Mouse (Mus musculus): ENCODE results near the gene Praf2. TPM values are rescaled to one million over a fixed set of nuclear protein-coding genes. Genes with fewer than 3 reads are reported as not detected.
"Not testable (repeated sequence)": the region's sequence is repeated elsewhere in the genome, so short reads cannot be mapped to it uniquely, and the experiment has no call there.

The Praf2 gene
- polyA plus RNA-seq, 1 experiment: 26.0 TPM

DNA sequence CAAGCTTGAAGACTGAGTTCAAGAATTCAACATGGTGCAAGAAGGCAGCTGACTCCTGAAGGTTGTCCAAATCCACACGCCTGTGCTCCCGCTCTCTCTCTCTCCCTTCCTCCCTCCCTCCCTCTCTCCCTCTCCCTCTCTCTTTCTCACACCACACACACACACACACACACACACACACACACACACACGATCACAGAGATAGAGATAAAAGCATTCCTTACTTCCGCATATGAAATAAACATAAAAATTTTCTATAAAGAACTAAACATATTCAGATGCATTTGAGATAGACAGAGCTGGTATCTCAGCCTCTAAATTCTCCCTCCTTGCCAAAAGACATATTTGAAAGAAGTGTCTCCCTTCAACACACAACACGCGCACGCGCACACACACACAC is 17.2 kb downstream of the Praf2 start:
- TF ChIP-seq POLR2A (IDR thresholded peaks at IDR 0.05; ENCODE audit: low read depth, low read length): no peak
- TF ChIP-seq CTCF (IDR thresholded peaks at IDR 0.05; ENCODE audit: extremely low read depth, insufficient read depth, insufficient read length, insufficient replicate concordance): no peak
- peaks cover 1% of the 10 kb centered on the region; the same call in 1 of the 2 replicates for H3K27me3 ChIP-seq (ENCODE audit: control insufficient read depth, insufficient read depth, low read length)
- 89% methylated on average over 8 of the region's 8 CpGs for WGBS
- peaks cover under 1% of the 10 kb centered on the region; the same call in 1 of the 2 replicates for H3K4me1 ChIP-seq (ENCODE audit: control insufficient read depth, insufficient read depth, insufficient read length)
- H3K4me3 ChIP-seq (ENCODE audit: extremely low read depth, insufficient read depth, insufficient read length): no peak overlapping the region
- no peaks in the 10 kb centered on the region for H3K36me3 ChIP-seq (ENCODE audit: control insufficient read depth, insufficient read depth, low read length)
- no peak overlapping the region for H3K27ac ChIP-seq (ENCODE audit: insufficient read depth, low read length)
- no peak for DNase-seq (ENCODE audit: low read depth in 1 of 2, low spot score in 2 of 2)

DNA sequence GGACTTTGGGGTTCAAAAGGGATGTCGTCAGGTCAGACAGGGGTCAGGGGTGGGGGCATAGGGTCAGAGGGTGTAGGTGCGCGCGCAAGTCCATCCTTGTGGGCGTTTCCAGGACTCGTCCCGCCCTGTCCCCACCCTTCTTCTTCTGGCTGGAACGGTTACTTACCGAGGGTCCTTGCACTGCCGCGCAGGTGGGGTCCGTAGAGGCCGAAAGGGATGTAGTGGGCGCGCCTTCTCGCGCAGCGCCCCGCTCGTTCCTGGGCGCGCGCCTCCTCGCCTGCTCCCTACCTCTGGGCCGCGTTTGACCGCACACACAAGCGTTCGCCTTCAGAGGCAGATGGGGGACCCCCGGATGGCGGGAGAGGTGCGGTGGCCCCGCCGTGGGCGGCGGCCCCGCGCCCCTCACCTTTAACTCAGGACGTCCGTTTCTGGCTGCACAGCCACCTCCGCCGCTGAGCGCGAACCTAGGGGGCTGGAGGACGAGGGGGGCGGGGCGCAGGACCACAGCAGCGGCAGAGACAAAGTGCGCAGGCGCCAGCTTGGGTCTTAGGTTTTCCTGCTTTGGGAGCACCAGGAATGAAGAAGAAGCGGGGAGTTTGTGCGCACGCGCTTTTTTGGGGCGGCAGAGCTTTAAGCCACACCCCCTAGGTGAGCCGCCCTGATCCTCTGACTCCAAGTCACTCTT is 22.3 kb downstream of the Praf2 start, which contains the start of gene Ccdc120:
TSS of gene Ccdc120 (minus strand) at position 474 of the 685 bp plus-strand sequence.
- peak within 1 kb of the TSS; percentile 44; the same call in 1 of the 2 replicates for H3K4me3 ChIP-seq (ENCODE audit: extremely low read depth, insufficient read depth, insufficient read length)
- H3K36me3 ChIP-seq (ENCODE audit: control insufficient read depth, insufficient read depth, low read length): no peaks in the 10 kb centered on the region
- TF ChIP-seq POLR2A (IDR thresholded peaks at IDR 0.05; ENCODE audit: low read depth, low read length) (no peak), CTCF (IDR thresholded peaks at IDR 0.05; ENCODE audit: extremely low read depth, insufficient read depth, insufficient read length, insufficient replicate concordance) (no peak)
- peaks cover 2% of the 10 kb centered on the region; the same call in 1 of the 2 replicates for H3K27me3 ChIP-seq (ENCODE audit: control insufficient read depth, insufficient read depth, low read length)
- WGBS: 23% methylated on average over 56 of the region's 56 CpGs
- H3K27ac ChIP-seq (ENCODE audit: insufficient read depth, low read length): no peak within 1 kb of the TSS
- H3K4me1 ChIP-seq (ENCODE audit: control insufficient read depth, insufficient read depth, insufficient read length): peaks cover 3% of the 10 kb centered on the region
- no peak for DNase-seq (ENCODE audit: low read depth in 1 of 2, low spot score in 2 of 2)

DNA sequence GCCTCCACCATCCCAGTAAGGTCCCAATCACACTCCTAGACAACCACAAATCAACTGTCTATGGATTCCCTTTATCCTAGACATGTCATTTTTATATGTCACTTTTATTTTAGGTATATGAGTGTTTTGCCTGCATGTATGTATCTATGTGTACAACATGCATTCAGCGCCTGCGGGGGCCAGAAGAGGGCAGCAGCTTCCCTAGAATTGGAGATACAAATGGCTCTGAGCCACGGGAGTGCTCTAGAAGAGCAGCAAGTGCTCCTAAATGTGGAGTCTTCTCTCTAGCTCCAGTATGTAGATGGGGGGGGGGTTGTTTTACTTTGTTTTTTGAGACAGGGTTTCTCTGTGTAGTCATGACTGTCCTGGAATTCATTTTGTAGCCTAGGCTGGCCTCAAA is 25.4 kb downstream of the Praf2 start:
- 19% methylated on average over 3 of the region's 3 CpGs for WGBS
- DNase-seq (ENCODE audit: low read depth in 1 of 2, low spot score in 2 of 2): peak in 1 of 2 experiments; percentile 26
- not testable (repeated sequence) for H3K4me1 ChIP-seq (ENCODE audit: control insufficient read depth, insufficient read depth, insufficient read length)

DNA sequence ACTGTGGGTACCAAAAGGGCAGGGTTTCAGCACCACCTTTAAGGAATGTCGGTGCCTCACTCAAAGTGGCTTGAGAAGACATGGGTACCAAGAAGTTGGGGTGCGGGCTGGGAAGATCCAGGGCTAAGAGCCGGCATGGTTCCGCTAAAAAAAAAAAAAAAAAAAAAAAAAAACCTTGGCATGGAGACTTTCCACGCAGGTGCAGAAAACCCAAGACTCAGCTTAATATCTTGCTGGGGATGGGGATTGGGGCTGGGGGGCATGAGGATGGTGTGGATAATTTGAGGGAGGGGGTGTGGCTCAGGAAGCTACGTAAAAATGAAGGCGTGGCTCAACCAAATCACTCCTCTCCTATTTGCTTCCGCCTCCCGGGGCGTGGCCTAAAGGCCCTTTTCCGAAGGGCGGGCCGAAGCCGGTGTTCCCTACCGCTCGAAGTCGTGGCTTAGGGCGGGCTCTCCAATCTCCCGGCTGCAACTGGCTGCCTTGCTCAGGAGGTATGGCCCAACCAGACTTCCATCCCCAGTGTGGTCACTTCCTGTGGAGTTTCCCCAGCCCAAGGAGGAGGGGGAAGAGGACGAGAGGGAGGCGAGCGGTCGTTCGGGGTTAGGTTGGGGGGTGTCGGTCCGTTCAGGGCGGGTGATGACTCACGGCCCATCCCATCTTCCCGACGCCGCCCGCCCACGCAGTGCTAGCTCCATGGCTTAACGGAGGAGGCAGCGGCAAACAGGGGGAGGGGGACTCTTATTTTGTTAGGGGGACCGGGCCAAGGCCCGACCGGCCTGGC is 34.1 kb downstream of the Praf2 start, which contains the start of gene Tfe3:
TSS of gene Tfe3 (plus strand) at position 424 of the 784 bp plus-strand sequence.
- peak within 1 kb of the TSS; percentile 82 for H3K27ac ChIP-seq (ENCODE audit: insufficient read depth, low read length)
- 32% methylated on average over 38 of the region's 38 CpGs for WGBS
- peaks cover 2% of the 10 kb centered on the region; the same call in 1 of the 2 replicates for H3K4me1 ChIP-seq (ENCODE audit: control insufficient read depth, insufficient read depth, insufficient read length)
- peak within 1 kb of the TSS; percentile 86 for H3K4me3 ChIP-seq (ENCODE audit: extremely low read depth, insufficient read depth, insufficient read length)
- peaks cover 5% of the 10 kb centered on the region for H3K36me3 ChIP-seq (ENCODE audit: control insufficient read depth, insufficient read depth, low read length)
- TF ChIP-seq CTCF (IDR thresholded peaks at IDR 0.05; ENCODE audit: extremely low read depth, insufficient read depth, insufficient read length, insufficient replicate concordance): no peak
- peak; percentile 51 for TF ChIP-seq POLR2A (IDR thresholded peaks at IDR 0.05; ENCODE audit: low read depth, low read length)
- peak; percentile 79 for DNase-seq (ENCODE audit: low read depth in 1 of 2, low spot score in 2 of 2)
- no peaks in the 10 kb centered on the region for H3K27me3 ChIP-seq (ENCODE audit: control insufficient read depth, insufficient read depth, low read length)

More for the DNA sequence above, 25.4 kb downstream of the Praf2 start:
- H3K27ac ChIP-seq (ENCODE audit: insufficient read depth, low read length); H3K27me3 ChIP-seq (ENCODE audit: control insufficient read depth, insufficient read depth, low read length); H3K4me3 ChIP-seq (ENCODE audit: extremely low read depth, insufficient read depth, insufficient read length); H3K36me3 ChIP-seq (ENCODE audit: control insufficient read depth, insufficient read depth, low read length): not testable (repeated sequence)

DNA sequence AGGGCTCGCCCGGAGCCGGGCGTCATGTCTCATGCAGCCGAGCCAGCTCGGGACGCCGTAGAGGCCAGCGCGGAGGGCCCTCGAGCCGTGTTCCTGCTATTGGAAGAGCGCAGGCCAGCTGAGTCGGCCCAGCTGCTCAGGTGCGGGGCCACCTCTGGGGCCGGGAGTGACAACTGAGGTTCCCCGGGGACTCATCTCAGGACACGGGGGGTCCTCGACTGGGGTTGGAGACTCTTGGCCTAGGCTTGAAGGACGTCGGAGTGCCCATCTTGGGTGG is 34.6 kb downstream of the Praf2 start:
- no peaks in the 10 kb centered on the region for H3K27me3 ChIP-seq (ENCODE audit: control insufficient read depth, insufficient read depth, low read length)
- peaks cover 9% of the 10 kb centered on the region for H3K36me3 ChIP-seq (ENCODE audit: control insufficient read depth, insufficient read depth, low read length)
- WGBS: 14% methylated on average over 15 of the region's 21 CpGs
- H3K27ac ChIP-seq (ENCODE audit: insufficient read depth, low read length): peak overlapping the region; percentile 82
- TF ChIP-seq POLR2A (IDR thresholded peaks at IDR 0.05; ENCODE audit: low read depth, low read length) (no peak), CTCF (IDR thresholded peaks at IDR 0.05; ENCODE audit: extremely low read depth, insufficient read depth, insufficient read length, insufficient replicate concordance) (no peak)
- no peak for DNase-seq (ENCODE audit: low read depth in 1 of 2, low spot score in 2 of 2)
- H3K4me1 ChIP-seq (ENCODE audit: control insufficient read depth, insufficient read depth, insufficient read length): peaks cover 2% of the 10 kb centered on the region; the same call in 1 of the 2 replicates
- peak overlapping the region; percentile 86 for H3K4me3 ChIP-seq (ENCODE audit: extremely low read depth, insufficient read depth, insufficient read length)

DNA sequence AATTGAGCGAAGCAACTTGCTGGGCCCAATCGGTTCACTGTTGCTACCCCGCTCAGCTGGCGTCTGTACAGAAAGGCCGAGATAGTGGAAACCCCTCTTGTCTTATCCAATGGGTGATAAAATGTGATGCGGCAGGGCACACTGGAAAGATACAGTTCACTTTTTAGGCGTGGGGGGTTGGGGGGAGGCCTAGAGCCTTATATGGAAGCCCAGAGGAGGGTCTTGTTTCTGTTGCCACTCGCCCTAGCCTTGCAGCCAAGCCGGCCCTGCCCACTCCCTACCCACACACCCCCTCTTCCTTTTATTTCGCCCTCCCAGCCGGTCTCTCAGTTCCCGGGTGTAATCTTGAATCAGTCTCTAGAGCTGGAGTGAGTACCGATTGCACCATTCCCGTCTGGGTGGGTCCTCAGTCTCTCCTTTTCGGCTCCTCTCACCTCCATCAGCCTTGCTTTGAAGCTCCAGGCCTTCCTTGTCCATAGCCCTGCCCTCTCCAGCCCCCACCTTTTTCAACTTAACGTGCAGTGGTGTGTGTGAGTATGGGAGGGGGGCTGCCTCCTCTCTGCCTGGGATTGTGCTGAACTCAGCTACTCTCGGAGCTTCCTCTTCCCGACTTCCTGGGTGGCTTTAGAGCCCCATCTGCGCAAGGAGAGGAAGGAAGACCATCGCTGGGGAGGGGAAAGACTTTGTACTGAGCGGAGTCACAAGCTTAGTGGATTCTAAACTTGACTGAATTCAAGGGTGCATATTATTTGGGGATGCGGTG is 35.6 kb downstream of the Praf2 start:
- 24% methylated on average over 22 of the region's 22 CpGs for WGBS
- H3K4me1 ChIP-seq (ENCODE audit: control insufficient read depth, insufficient read depth, insufficient read length): peaks cover 2% of the 10 kb centered on the region; the same call in 1 of the 2 replicates
- H3K27ac ChIP-seq (ENCODE audit: insufficient read depth, low read length): peak overlapping the region; percentile 82
- no peak for DNase-seq (ENCODE audit: low read depth in 1 of 2, low spot score in 2 of 2)
- peaks cover 10% of the 10 kb centered on the region for H3K36me3 ChIP-seq (ENCODE audit: control insufficient read depth, insufficient read depth, low read length)
- peak overlapping the region; percentile 86 for H3K4me3 ChIP-seq (ENCODE audit: extremely low read depth, insufficient read depth, insufficient read length)
- no peaks in the 10 kb centered on the region for H3K27me3 ChIP-seq (ENCODE audit: control insufficient read depth, insufficient read depth, low read length)
- TF ChIP-seq CTCF (IDR thresholded peaks at IDR 0.05; ENCODE audit: extremely low read depth, insufficient read depth, insufficient read length, insufficient replicate concordance) (no peak), POLR2A (IDR thresholded peaks at IDR 0.05; ENCODE audit: low read depth, low read length) (no peak)
